Mouse (Mus musculus) cerebellum, postnatal 10 days (tissue): ENCODE measurements around the gene H13.
A peak's percentile ranks its signal among the peaks of the same experiment; 100 is the strongest.
"Not testable (repeated sequence)": the region's sequence is repeated elsewhere in the genome, so short reads cannot be mapped to it uniquely, and the experiment has no call there.

Experiments
- DNase-seq, 2 experiments: peaks; one replicate each; pipeline ENCODE4 v3.0.0; 2021; ENCODE audit warnings: mixed read lengths in 2 of 2

H13 gene

GRCm38 (mm10) chr2:152666191-152666590 lies 3.1 kb upstream of the H13 start:
- DNase-seq: not testable (repeated sequence)

- DNase-seq: peak; percentile 70 to 72
Observed at GRCm38 (mm10) chr2:152669639-152670484, 601 bp downstream of the H13 start.

GRCm38 (mm10) chr2:152670983-152671641 lies 1.9 kb downstream of the H13 start:
- peak; percentile 63 to 65 for DNase-seq

GRCm38 (mm10) chr2:152671642-152671999 lies 2.4 kb downstream of the H13 start:
- DNase-seq: peak; percentile 71 to 73

GRCm38 (mm10) chr2:152672166-152672565 lies 2.9 kb downstream of the H13 start:
- DNase-seq: peak; percentile 25 to 33

GRCm38 (mm10) chr2:152674148-152674547 lies 4.9 kb downstream of the H13 start:
- no peak for DNase-seq

- no peak for DNase-seq
Observed at GRCm38 (mm10) chr2:152675252-152675791, 6.1 kb downstream of the H13 start.

GRCm38 (mm10) chr2:152678302-152678701 lies 9.0 kb downstream of the H13 start:
- DNase-seq: peak; percentile 66 to 77

GRCm38 (mm10) chr2:152678925-152679324 lies 9.7 kb downstream of the H13 start:
- no peak for DNase-seq

GRCm38 (mm10) chr2:152679701-152680355 lies 10.6 kb downstream of the H13 start:
- DNase-seq: peak; percentile 45 to 52

GRCm38 (mm10) chr2:152683086-152683485 lies 13.8 kb downstream of the H13 start:
- DNase-seq: no peak

- DNase-seq: no peak
Observed at GRCm38 (mm10) chr2:152686399-152686798, 17.1 kb downstream of the H13 start.

- DNase-seq: peak; percentile 98
Observed at GRCm38 (mm10) chr2:152686806-152687267, 17.6 kb downstream of the H13 start, which contains the start of gene Mcts2. Mcts2 (plus strand) TSS chr2:152687035.

GRCm38 (mm10) chr2:152691564-152692217 lies 22.4 kb downstream of the H13 start:
- DNase-seq: peak; percentile 67 to 70

GRCm38 (mm10) chr2:152693233-152693632 lies 24.0 kb downstream of the H13 start:
- peak; percentile 85 to 87 for DNase-seq

GRCm38 (mm10) chr2:152693735-152694134 lies 24.5 kb downstream of the H13 start:
- no peak for DNase-seq

GRCm38 (mm10) chr2:152694708-152695107 lies 25.4 kb downstream of the H13 start:
- no peak for DNase-seq

- no peak for DNase-seq
Observed at GRCm38 (mm10) chr2:152696016-152696415, 26.8 kb downstream of the H13 start.

GRCm38 (mm10) chr2:152696476-152697164 lies 27.4 kb downstream of the H13 start:
- peak; percentile 98 to 99 for DNase-seq

GRCm38 (mm10) chr2:152700138-152700537 lies 30.9 kb downstream of the H13 start:
- no peak for DNase-seq

GRCm38 (mm10) chr2:152700725-152701124 lies 31.5 kb downstream of the H13 start:
- DNase-seq: peak; percentile 59 to 79
